Comparison of ENCODE assay signal across 13 mouse cellular contexts in the genomic region with DNA sequence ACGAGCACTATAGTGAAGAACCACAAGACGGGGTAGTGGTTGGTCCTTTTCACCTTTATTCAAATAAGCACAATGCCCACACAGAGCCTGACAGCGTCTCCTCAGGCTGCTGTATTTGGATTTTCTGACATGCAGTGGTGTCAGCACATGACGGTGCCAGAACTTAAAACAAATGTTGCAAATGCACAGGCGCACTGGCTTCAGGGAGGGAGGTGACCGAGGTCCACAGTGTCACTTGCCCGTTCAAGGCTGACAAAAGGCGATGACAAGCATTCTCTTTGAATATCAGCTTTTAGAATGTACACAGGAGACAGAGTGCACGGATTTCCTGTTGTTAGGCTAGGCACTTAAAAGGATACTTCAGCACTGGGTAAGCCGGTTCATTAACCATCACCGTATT.
"Had no signal": no experiment of that assay in that cellular context is flagged by ENCODE, and none has a peak within 500 bp of the region (broad histone marks: within the 10 kb centered on the region; RNA-seq: fewer than 3 reads in every experiment).

No protein-coding gene starts in this region.

- H3K9ac ChIP-seq: kidney, embryonic 15.5 days; limb, embryonic 13.5 days; liver, embryonic 14.5 days; neural tube, embryonic 15.5 days had no signal

- H3K9me3 ChIP-seq: kidney, embryonic 15.5 days; limb, embryonic 13.5 days; midbrain, embryonic 10.5 days; neural tube, embryonic 15.5 days had no signal

- H3K4me2 ChIP-seq: kidney, embryonic 15.5 days; limb, embryonic 13.5 days; neural tube, embryonic 15.5 days had no signal

- H3K27me3 ChIP-seq: kidney, embryonic 15.5 days; limb, embryonic 13.5 days; neural tube, embryonic 15.5 days had no signal

- H3K27ac ChIP-seq: kidney, embryonic 15.5 days; limb, embryonic 13.5 days; liver, embryonic 14.5 days; midbrain, embryonic 10.5 days; neural tube, embryonic 15.5 days; stomach, postnatal 0 days had no signal

- H3K4me3 ChIP-seq: kidney, embryonic 15.5 days; limb, embryonic 13.5 days; midbrain, embryonic 10.5 days; myocyte; neural tube, embryonic 15.5 days had no signal

- DNase-seq: left cerebral cortex, postnatal 4 days; lung, adult 18-20 months; midbrain, embryonic 14.5 days; right cerebral cortex, adult 18-20 months; right cerebral cortex, postnatal 25 days; thymus, postnatal 4 days had no signal
